In genomic region chr7:116252470-116252869, GRCm38 (mm10) we compare ENCODE assay signal across 15 mouse cellular contexts.
"Had no signal": no experiment of that assay in that cellular context is flagged by ENCODE, and none has a peak within 500 bp of the region (broad histone marks: within the 10 kb centered on the region; RNA-seq: fewer than 3 reads in every experiment).

No protein-coding gene starts in this region.

- H3K27me3 ChIP-seq: intestine, embryonic 15.5 days; limb, embryonic 13.5 days had no signal

- H3K4me2 ChIP-seq: intestine, embryonic 15.5 days; limb, embryonic 13.5 days; midbrain, embryonic 11.5 days had no signal

- H3K4me1 ChIP-seq: limb, embryonic 13.5 days had no signal

- H3K9me3 ChIP-seq: intestine, embryonic 15.5 days; limb, embryonic 10.5 days; limb, embryonic 13.5 days had no signal

- H3K4me3 ChIP-seq: intestine, embryonic 15.5 days; layer of hippocampus, adult 2 months; limb, embryonic 10.5 days; limb, embryonic 13.5 days had no signal

- H3K9ac ChIP-seq: intestine, embryonic 15.5 days; limb, embryonic 13.5 days; liver, embryonic 14.5 days had no signal

- H3K36me3 ChIP-seq: intestine, embryonic 15.5 days; limb, embryonic 10.5 days; limb, embryonic 13.5 days had no signal

- ATAC-seq: intestine, embryonic 15.5 days had no signal

- DNase-seq: kidney, adult 11 months; layer of hippocampus, adult 9-11 months; liver; lung, adult 2 months; lung, postnatal 14 days; lung, postnatal 4 days; midbrain, embryonic 14.5 days; thymus, postnatal 25 days had no signal

- H3K27ac ChIP-seq: intestine, embryonic 15.5 days; kidney, postnatal 0 days; layer of hippocampus, adult 2 months; limb, embryonic 10.5 days; limb, embryonic 13.5 days; liver, embryonic 14.5 days had no signal
